Mouse (Mus musculus): ENCODE data around the gene Ccdc151.

Gene Ccdc151

GRCm38 (mm10) chr9:21996178-21996867 lies 6.1 kb downstream of the Ccdc151 start:
- DNase-seq (ENCODE audit: low read depth, low spot score), result no peak

GRCm38 (mm10) chr9:21992227-21992626 lies 10.2 kb downstream of the Ccdc151 start:
- DNase-seq (ENCODE audit: low read depth, low spot score), result no peak

- no peak for DNase-seq (ENCODE audit: low read depth, low spot score)
Measured at GRCm38 (mm10) chr9:21989230-21990110, 13.0 kb downstream of the Ccdc151 start, which contains the start of gene Rgl3. Rgl3 (minus strand) TSS chr9:21989446.

GRCm38 (mm10) chr9:21988421-21989101 lies 13.9 kb downstream of the Ccdc151 start:
- no peak for DNase-seq (ENCODE audit: low read depth, low spot score)

GRCm38 (mm10) chr9:21987592-21988342 lies 14.7 kb downstream of the Ccdc151 start:
- no peak for DNase-seq (ENCODE audit: low read depth, low spot score)

GRCm38 (mm10) chr9:21983911-21984310 lies 18.5 kb downstream of the Ccdc151 start:
- DNase-seq (ENCODE audit: low read depth, low spot score), result no peak

- DNase-seq (ENCODE audit: low read depth, low spot score), result no peak
Measured at GRCm38 (mm10) chr9:21978398-21979128, 23.9 kb downstream of the Ccdc151 start.

- DNase-seq (ENCODE audit: low read depth, low spot score), result no peak
Measured at GRCm38 (mm10) chr9:21977972-21978371, 24.5 kb downstream of the Ccdc151 start.

GRCm38 (mm10) chr9:21977331-21977730 lies 25.1 kb downstream of the Ccdc151 start:
- DNase-seq (ENCODE audit: low read depth, low spot score), result no peak

GRCm38 (mm10) chr9:21976626-21977175 lies 25.7 kb downstream of the Ccdc151 start:
- DNase-seq (ENCODE audit: low read depth, low spot score), result no peak

- no peak for DNase-seq (ENCODE audit: low read depth, low spot score)
Measured at GRCm38 (mm10) chr9:21969304-21969703, 33.1 kb downstream of the Ccdc151 start.

- DNase-seq (ENCODE audit: low read depth, low spot score), result no peak
Measured at GRCm38 (mm10) chr9:21968883-21969282, 33.6 kb downstream of the Ccdc151 start.

- peak; percentile 40 for DNase-seq (ENCODE audit: low read depth, low spot score)
Measured at GRCm38 (mm10) chr9:21963417-21963816, 39.0 kb downstream of the Ccdc151 start, which contains the start of gene Epor. Epor (minus strand) TSS chr9:21963506.

- DNase-seq (ENCODE audit: low read depth, low spot score), result peak; percentile 64
Measured at GRCm38 (mm10) chr9:21962416-21963059, 39.9 kb downstream of the Ccdc151 start.

- DNase-seq (ENCODE audit: low read depth, low spot score), result no peak
Measured at GRCm38 (mm10) chr9:21962010-21962409, 40.4 kb downstream of the Ccdc151 start.

GRCm38 (mm10) chr9:21961366-21961980 lies 41.0 kb downstream of the Ccdc151 start:
- no peak for DNase-seq (ENCODE audit: low read depth, low spot score)

GRCm38 (mm10) chr9:21960558-21961208 lies 41.8 kb downstream of the Ccdc151 start:
- DNase-seq (ENCODE audit: low read depth, low spot score), result no peak

GRCm38 (mm10) chr9:21960135-21960534 lies 42.3 kb downstream of the Ccdc151 start:
- no peak for DNase-seq (ENCODE audit: low read depth, low spot score)

- DNase-seq (ENCODE audit: low read depth, low spot score), result no peak
Measured at GRCm38 (mm10) chr9:21959244-21959643, 43.2 kb downstream of the Ccdc151 start.

All from embryo, embryonic 11.5 days (tissue).